Mouse (Mus musculus): Measurements from ENCODE around the gene Kirrel3. TPM values are rescaled to one million over a fixed set of nuclear protein-coding genes. Genes with fewer than 3 reads are reported as not detected.

The Kirrel3 gene
- polyA plus RNA-seq, 1 experiment from 2014 or later, result 0.23 TPM

- H3K4me2 ChIP-seq, result no peak overlapping the region
- H3K9ac ChIP-seq, result no peak overlapping the region
- no peaks in the 10 kb centered on the region for H3K9me3 ChIP-seq (replicated peaks)
- no peak for DNase-seq
- WGBS (ENCODE audit: insufficient replicate concordance), result 64% methylated on average over 8 of the region's 8 CpGs
- no peak for ATAC-seq (ENCODE audit: low read depth)
- H3K36me3 ChIP-seq, result no peaks in the 10 kb centered on the region
- no peak overlapping the region for H3K27ac ChIP-seq
- no peaks in the 10 kb centered on the region for H3K4me1 ChIP-seq (replicated peaks)
- H3K27me3 ChIP-seq, result no peaks in the 10 kb centered on the region
- no peak overlapping the region for H3K4me3 ChIP-seq (replicated peaks)
These were observed 158.7 kb downstream of the Kirrel3 start for GRCm38 (mm10) chr9:34644392-34644791.

DNA sequence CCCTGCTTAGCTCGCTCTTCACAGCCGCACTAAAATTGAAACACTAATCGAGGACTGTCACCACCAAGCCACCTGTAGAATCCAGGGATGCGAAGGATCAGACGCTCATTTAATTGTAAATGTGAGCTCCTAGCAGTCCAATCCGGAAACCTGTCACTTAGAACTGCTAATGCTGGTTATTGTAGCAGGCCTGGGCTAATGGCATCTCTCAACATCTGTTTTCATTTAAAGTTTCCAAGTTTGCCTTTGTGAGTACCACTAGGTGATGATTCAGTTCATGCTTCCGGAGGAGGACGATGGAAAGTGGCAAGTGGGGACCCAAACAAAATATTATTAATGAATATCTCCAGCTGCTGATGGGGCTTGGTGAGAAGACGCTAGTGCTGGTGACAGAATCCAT, 161.1 kb downstream of the Kirrel3 start:
- Histone ChIP-seq H3K4me1 (replicated peaks) (no peaks in the 10 kb centered on the region), H3K4me3 (replicated peaks) (no peak overlapping the region), H3K9ac (no peak overlapping the region), H3K27ac (no peak overlapping the region), H3K27me3 (no peaks in the 10 kb centered on the region), H3K36me3 (no peaks in the 10 kb centered on the region), H3K4me2 (no peak overlapping the region), H3K9me3 (replicated peaks) (no peaks in the 10 kb centered on the region)
- ATAC-seq (ENCODE audit: low read depth), result no peak
- no peak for DNase-seq
- 73% methylated on average over 9 of the region's 9 CpGs for WGBS (ENCODE audit: insufficient replicate concordance)

DNA sequence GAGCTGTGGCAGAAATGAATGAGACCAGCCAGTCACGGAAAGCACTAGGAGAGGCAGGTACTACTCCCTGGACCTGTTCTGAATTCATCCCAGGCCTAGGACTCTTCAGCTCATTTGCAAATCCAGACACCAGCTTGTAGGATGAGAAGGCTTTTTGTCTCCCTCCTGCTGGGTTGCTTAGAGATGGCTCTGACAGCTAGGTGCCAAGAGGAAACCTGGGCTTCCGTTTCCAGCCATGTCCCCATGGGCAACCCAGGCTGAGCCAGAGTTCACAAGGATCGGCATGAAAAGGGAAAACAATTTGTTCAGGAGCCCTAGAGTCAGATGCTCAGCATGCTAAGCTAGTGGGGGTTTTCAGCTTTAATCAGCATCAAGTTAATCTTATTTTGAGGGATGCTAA, 166.6 kb downstream of the Kirrel3 start:
- Histone ChIP-seq H3K4me3 (replicated peaks) (no peak overlapping the region), H3K36me3 (no peaks in the 10 kb centered on the region), H3K9ac (no peak overlapping the region), H3K27me3 (no peaks in the 10 kb centered on the region), H3K4me1 (replicated peaks) (no peaks in the 10 kb centered on the region), H3K9me3 (replicated peaks) (no peaks in the 10 kb centered on the region), H3K4me2 (no peak overlapping the region), H3K27ac (no peak overlapping the region)
- 40% methylated on average over 3 of the region's 3 CpGs for WGBS (ENCODE audit: insufficient replicate concordance)
- DNase-seq (no peak), ATAC-seq (ENCODE audit: low read depth) (no peak)

GRCm38 (mm10) chr9:34653141-34653540, 167.4 kb downstream of the Kirrel3 start:
- H3K9me3 ChIP-seq (replicated peaks), result no peaks in the 10 kb centered on the region
- H3K4me1 ChIP-seq (replicated peaks), result no peaks in the 10 kb centered on the region
- no peak overlapping the region for H3K4me2 ChIP-seq
- no peaks in the 10 kb centered on the region for H3K36me3 ChIP-seq
- WGBS (ENCODE audit: insufficient replicate concordance), result 49% methylated on average over 1 of the region's 1 CpGs
- no peak overlapping the region for H3K9ac ChIP-seq
- no peak overlapping the region for H3K4me3 ChIP-seq (replicated peaks)
- H3K27ac ChIP-seq, result no peak overlapping the region
- DNase-seq (no peak), ATAC-seq (ENCODE audit: low read depth) (no peak)
- no peaks in the 10 kb centered on the region for H3K27me3 ChIP-seq

DNA sequence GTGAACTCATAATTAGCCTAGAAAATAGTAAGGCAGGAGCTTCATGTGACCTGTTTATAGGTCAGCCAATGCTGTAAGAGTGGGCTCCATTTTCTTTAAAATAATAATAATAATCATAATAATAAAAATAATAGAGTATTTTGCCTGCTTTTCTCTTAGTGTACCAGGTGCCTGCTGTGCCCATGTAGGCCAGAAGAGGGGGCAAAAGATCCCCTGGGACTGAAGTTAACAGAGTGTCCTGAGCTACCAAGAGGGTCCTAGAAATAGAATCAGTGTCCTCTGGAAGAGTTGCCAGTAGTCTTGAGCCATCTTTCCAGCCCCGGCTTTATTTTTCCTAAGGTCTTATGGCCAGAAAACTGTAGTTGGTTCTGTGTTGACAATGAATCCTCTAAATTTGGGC, 174.9 kb downstream of the Kirrel3 start:
- no peaks in the 10 kb centered on the region for H3K4me1 ChIP-seq (replicated peaks)
- no peak overlapping the region for H3K9ac ChIP-seq
- H3K27me3 ChIP-seq, result no peaks in the 10 kb centered on the region
- no peak for DNase-seq
- ATAC-seq (ENCODE audit: low read depth), result no peak
- no peak overlapping the region for H3K27ac ChIP-seq
- no peak overlapping the region for H3K4me2 ChIP-seq
- H3K4me3 ChIP-seq (replicated peaks), result no peak overlapping the region
- WGBS (ENCODE audit: insufficient replicate concordance), result 66% methylated on average over 1 of the region's 1 CpGs
- H3K36me3 ChIP-seq, result no peaks in the 10 kb centered on the region
- H3K9me3 ChIP-seq (replicated peaks), result no peaks in the 10 kb centered on the region

DNA sequence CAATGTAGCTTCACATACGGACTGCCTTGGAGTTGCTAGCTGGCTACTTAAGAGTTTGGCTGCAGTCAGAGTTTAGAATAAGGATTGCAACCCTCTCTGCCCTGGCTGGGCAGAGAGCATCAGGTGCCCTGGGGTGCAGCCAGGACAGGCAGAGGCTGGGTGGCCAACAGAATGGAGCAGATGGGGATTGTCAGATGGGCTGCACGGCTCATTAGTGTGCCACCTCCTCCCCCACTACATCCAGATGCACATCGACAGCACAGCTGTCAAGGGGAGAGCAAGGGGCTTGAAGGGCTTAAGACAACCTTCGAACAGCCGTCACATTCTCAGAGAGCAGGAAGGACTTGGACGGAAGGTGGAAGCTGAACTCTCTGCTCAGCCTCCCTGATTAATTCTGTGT, 177.7 kb downstream of the Kirrel3 start:
- Histone ChIP-seq H3K36me3 (no peaks in the 10 kb centered on the region), H3K4me2 (no peak overlapping the region), H3K9ac (no peak overlapping the region), H3K4me1 (replicated peaks) (no peaks in the 10 kb centered on the region), H3K27ac (no peak overlapping the region), H3K4me3 (replicated peaks) (no peak overlapping the region), H3K9me3 (replicated peaks) (no peaks in the 10 kb centered on the region), H3K27me3 (no peaks in the 10 kb centered on the region)
- no peak for DNase-seq
- ATAC-seq (ENCODE audit: low read depth), result no peak
- WGBS (ENCODE audit: insufficient replicate concordance), result 52% methylated on average over 6 of the region's 6 CpGs

DNA sequence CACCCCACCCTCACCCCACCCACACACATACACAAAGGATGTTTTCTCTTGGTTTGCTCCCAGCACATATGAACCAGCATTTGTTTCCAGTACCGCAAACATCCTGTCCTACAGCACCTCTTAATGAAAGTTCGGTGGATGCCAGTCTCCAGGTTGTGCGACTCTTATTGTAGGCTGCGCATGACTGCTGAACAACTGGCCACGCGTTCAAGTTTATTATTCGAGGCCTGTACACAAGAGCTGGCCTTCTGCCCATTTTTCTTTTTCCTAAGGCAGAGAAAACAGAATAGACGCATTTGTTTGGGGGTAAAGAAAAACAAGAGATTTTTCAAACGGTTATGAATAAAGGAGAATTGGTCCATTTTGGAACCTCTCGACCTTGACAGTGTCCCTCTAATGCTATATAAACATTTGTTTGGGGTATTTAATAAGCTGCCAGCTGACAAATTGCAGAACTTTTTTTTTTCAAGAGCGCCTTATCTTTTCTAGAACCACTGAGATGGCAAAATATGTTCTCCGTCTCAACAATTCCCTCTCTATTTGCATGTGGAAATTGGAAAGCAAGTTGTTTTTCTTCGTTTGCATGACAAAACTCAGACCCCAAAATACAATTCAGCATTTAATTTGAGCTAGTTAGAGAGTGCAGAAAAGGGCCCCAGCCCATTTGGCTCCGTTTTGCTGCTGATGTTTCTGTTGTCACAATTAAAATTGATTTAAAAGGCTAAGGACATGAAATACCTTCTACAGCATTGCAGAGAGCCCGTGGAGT, 179.9 kb downstream of the Kirrel3 start:
- no peaks in the 10 kb centered on the region for H3K9me3 ChIP-seq (replicated peaks)
- no peaks in the 10 kb centered on the region for H3K27me3 ChIP-seq
- no peak overlapping the region for H3K27ac ChIP-seq
- no peak overlapping the region for H3K9ac ChIP-seq
- no peaks in the 10 kb centered on the region for H3K4me1 ChIP-seq (replicated peaks)
- H3K4me2 ChIP-seq, result no peak overlapping the region
- WGBS (ENCODE audit: insufficient replicate concordance), result 66% methylated on average over 15 of the region's 15 CpGs
- no peaks in the 10 kb centered on the region for H3K36me3 ChIP-seq
- no peak overlapping the region for H3K4me3 ChIP-seq (replicated peaks)
- DNase-seq, result no peak
- ATAC-seq (ENCODE audit: low read depth), result no peak

DNA sequence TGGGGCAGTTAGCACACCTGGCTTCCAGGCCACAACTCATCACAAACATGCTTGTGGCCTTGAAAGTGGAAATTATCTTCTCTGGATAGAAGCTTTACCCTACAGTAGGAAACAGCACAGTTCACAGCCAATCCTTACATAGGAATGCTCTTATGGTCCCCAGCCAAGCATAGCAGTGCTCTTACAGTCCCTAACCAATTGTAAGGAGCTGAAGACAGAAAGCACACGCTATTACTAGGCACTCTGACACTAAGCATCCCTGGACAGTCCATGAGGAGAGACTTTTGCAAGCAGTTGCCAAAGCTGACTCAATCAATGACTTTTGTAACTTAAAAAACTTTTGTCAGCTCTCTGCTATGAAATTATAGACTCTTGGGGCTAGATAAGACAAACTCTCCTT, 181.5 kb downstream of the Kirrel3 start:
- Histone ChIP-seq H3K4me2 (no peak overlapping the region), H3K9me3 (replicated peaks) (no peaks in the 10 kb centered on the region), H3K27me3 (no peaks in the 10 kb centered on the region), H3K27ac (no peak overlapping the region), H3K9ac (no peak overlapping the region), H3K4me1 (replicated peaks) (no peaks in the 10 kb centered on the region), H3K4me3 (replicated peaks) (no peak overlapping the region), H3K36me3 (no peaks in the 10 kb centered on the region)
- DNase-seq (no peak), ATAC-seq (ENCODE audit: low read depth) (no peak)
- WGBS (ENCODE audit: insufficient replicate concordance), result 51% methylated on average over 1 of the region's 1 CpGs

- H3K27ac ChIP-seq, result no peak overlapping the region
- H3K9me3 ChIP-seq (replicated peaks), result no peaks in the 10 kb centered on the region
- H3K27me3 ChIP-seq, result no peaks in the 10 kb centered on the region
- no peak for ATAC-seq (ENCODE audit: low read depth)
- H3K36me3 ChIP-seq, result no peaks in the 10 kb centered on the region
- no peak overlapping the region for H3K4me3 ChIP-seq (replicated peaks)
- no peak overlapping the region for H3K4me2 ChIP-seq
- DNase-seq, result no peak
- no peak overlapping the region for H3K9ac ChIP-seq
- WGBS (ENCODE audit: insufficient replicate concordance), result 53% methylated on average over 2 of the region's 2 CpGs
- no peaks in the 10 kb centered on the region for H3K4me1 ChIP-seq (replicated peaks)
These were observed 185.2 kb downstream of the Kirrel3 start for GRCm38 (mm10) chr9:34670906-34671305.

GRCm38 (mm10) chr9:34686798-34687197, 201.1 kb downstream of the Kirrel3 start:
- WGBS (ENCODE audit: insufficient replicate concordance), result 72% methylated on average over 6 of the region's 6 CpGs
- no peak overlapping the region for H3K9ac ChIP-seq
- DNase-seq (no peak), ATAC-seq (ENCODE audit: low read depth) (no peak)
- no peaks in the 10 kb centered on the region for H3K4me1 ChIP-seq (replicated peaks)
- H3K4me3 ChIP-seq (replicated peaks), result no peak overlapping the region
- no peaks in the 10 kb centered on the region for H3K27me3 ChIP-seq
- no peak overlapping the region for H3K4me2 ChIP-seq
- no peak overlapping the region for H3K27ac ChIP-seq
- no peaks in the 10 kb centered on the region for H3K9me3 ChIP-seq (replicated peaks)
- H3K36me3 ChIP-seq, result no peaks in the 10 kb centered on the region

- ATAC-seq (ENCODE audit: low read depth) (no peak), DNase-seq (no peak)
- 38% methylated on average over 4 of the region's 4 CpGs for WGBS (ENCODE audit: insufficient replicate concordance)
- H3K27ac ChIP-seq, result no peak overlapping the region
- H3K9ac ChIP-seq, result no peak overlapping the region
- H3K4me3 ChIP-seq (replicated peaks), result no peak overlapping the region
- H3K27me3 ChIP-seq, result no peaks in the 10 kb centered on the region
- no peak overlapping the region for H3K4me2 ChIP-seq
- H3K9me3 ChIP-seq (replicated peaks), result no peaks in the 10 kb centered on the region
- no peaks in the 10 kb centered on the region for H3K36me3 ChIP-seq
- H3K4me1 ChIP-seq (replicated peaks), result no peaks in the 10 kb centered on the region
These were observed 202.7 kb downstream of the Kirrel3 start for GRCm38 (mm10) chr9:34688358-34688757.

DNA sequence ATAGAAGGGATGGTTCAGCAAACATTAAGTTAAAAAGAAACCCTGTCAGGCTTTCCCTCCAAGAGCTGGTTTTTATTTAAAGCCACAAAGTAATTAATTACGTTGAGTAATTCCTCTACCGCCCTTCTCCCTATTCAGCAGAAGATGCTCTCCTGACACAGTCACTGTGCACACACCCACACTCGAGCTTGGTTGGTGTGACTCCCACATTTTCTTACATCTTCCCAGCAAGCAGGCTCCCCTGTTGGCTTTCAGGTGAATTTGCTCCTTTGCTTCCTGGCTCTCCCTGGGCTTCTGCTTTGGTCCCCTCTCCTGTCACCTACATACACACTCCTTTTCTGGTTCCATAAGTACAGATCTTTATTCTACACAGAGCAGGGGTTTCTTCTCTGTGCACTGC, 203.7 kb downstream of the Kirrel3 start:
- Histone ChIP-seq H3K4me2 (no peak overlapping the region), H3K4me1 (replicated peaks) (no peaks in the 10 kb centered on the region), H3K9ac (no peak overlapping the region), H3K27ac (no peak overlapping the region), H3K27me3 (no peaks in the 10 kb centered on the region), H3K9me3 (replicated peaks) (no peaks in the 10 kb centered on the region), H3K4me3 (replicated peaks) (no peak overlapping the region), H3K36me3 (no peaks in the 10 kb centered on the region)
- 62% methylated on average over 3 of the region's 3 CpGs for WGBS (ENCODE audit: insufficient replicate concordance)
- DNase-seq (no peak), ATAC-seq (ENCODE audit: low read depth) (no peak)

All from liver, embryonic 13.5 days (tissue).